Mouse (Mus musculus) myocyte (in vitro differentiated cells): ENCODE measurements around the gene Card6.

Experiments used
- CEBPB ChIP-seq: IDR thresholded peaks from 2 replicates; pipeline ENCODE4 v1.6.1; 2011; ENCODE audit warnings: mild to moderate bottlenecking, moderate library complexity; ENCODE audit not compliant: poor library complexity, insufficient read depth, severe bottlenecking
- E2F4 ChIP-seq: IDR thresholded peaks from one replicate; pipeline ENCODE4 v1.6.1; 2011; ENCODE audit warnings: mild to moderate bottlenecking, control low read depth, moderate library complexity; ENCODE audit not compliant: insufficient read depth
- MAX ChIP-seq: IDR thresholded peaks from one replicate; pipeline ENCODE4 v1.6.1; 2011; ENCODE audit warnings: low read depth, mild to moderate bottlenecking, control low read depth
- MYOD1 ChIP-seq, 3 experiments: IDR thresholded peaks; one replicate each; pipeline ENCODE4 v1.6.1; 2011; ENCODE audit warnings: control low read depth in 2 of 3, low read depth in 2 of 3, mild to moderate bottlenecking in 2 of 3, moderate library complexity in 1 of 3; ENCODE audit not compliant: insufficient read length in 2 of 3, control insufficient read depth in 1 of 3
- MYOG ChIP-seq, 3 experiments: IDR thresholded peaks; one replicate each; pipeline ENCODE4 v1.6.1; 2011; ENCODE audit warnings: control low read depth in 2 of 3, low read depth in 2 of 3, mild to moderate bottlenecking in 2 of 3; ENCODE audit not compliant: insufficient read length in 2 of 3, control insufficient read depth in 1 of 3, insufficient read depth in 1 of 3
- POLR2A ChIP-seq: IDR thresholded peaks from one replicate; pipeline ENCODE4 v1.6.1; 2011; ENCODE audit warnings: low read depth, mild to moderate bottlenecking, control low read depth, moderate library complexity; ENCODE audit not compliant: insufficient read length
- POLR2AphosphoS2 ChIP-seq: IDR thresholded peaks from one replicate; pipeline ENCODE4 v1.6.1; 2011; ENCODE audit warnings: low read depth, control low read depth; ENCODE audit not compliant: insufficient read length
- REST ChIP-seq: IDR thresholded peaks from one replicate; pipeline ENCODE4 v1.6.1; 2011; ENCODE audit warnings: mild to moderate bottlenecking, control low read depth, moderate library complexity; ENCODE audit not compliant: insufficient read depth, insufficient read length
- TCF3 ChIP-seq: IDR thresholded peaks from one replicate; pipeline ENCODE4 v1.6.1; 2011; ENCODE audit warnings: low read depth, control low read depth; ENCODE audit not compliant: insufficient read length
- USF1 ChIP-seq: IDR thresholded peaks from one replicate; pipeline ENCODE4 v1.6.1; 2011; ENCODE audit warnings: low read depth, mild to moderate bottlenecking, control low read depth, moderate library complexity

DNA sequence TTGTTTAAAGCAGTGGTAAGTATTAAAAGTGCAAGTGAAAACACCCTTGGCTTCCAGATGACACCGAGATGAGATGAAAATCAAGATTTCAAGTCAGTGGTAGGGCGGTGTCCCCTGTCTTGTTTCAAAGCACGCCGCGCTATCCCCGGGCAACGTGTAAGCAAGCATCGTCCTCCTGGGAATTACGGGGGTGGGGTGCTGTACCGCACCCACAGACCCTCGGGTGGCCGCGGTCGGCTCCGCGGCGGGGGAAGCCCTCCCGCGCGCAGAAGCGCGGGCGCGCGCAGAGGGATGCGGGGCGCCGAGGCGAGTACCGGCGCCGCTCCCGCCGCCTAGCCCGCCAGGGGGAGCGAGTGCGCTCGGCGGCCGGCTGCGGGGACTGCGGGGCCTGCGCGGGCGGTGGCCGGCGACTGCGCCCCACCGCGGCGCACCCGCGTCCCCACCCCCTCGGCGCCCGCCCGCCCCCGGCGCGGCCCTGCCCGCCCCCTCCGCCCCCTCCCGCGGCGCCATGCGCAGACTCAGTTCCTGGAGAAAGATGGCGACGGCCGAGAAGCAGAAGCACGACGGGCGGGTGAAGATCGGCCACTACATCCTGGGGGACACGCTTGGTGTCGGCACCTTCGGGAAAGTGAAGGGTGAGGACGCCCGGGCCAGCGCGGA, 35.2 kb upstream of the Card6 start, which contains the start of gene Prkaa1:
- TF ChIP-seq POLR2A (peak; percentile 82), MAX (no peak), POLR2AphosphoS2 (peak; percentile 87), MYOD1 (IDR thresholded peaks at IDR 0.05; ENCODE audit: control insufficient read depth in 1 of 3, insufficient read length in 2 of 3, low read depth in 2 of 3) (peak in 1 of 3 experiments; percentile 23), CEBPB (no peak), USF1 (no peak), MYOG (IDR thresholded peaks at IDR 0.05; ENCODE audit: control insufficient read depth in 1 of 3, insufficient read depth in 1 of 3, insufficient read length in 2 of 3, low read depth in 2 of 3) (peak in 1 of 3 experiments; percentile 42), REST (no peak), TCF3 (no peak), E2F4 (no peak)
